Mouse (Mus musculus) liver, embryonic 14.5 days (tissue): ENCODE data around the gene Nudt19. TPM values are rescaled to one million over a fixed set of nuclear protein-coding genes. Genes with fewer than 3 reads are reported as not detected.
"Not testable (repeated sequence)": the region's sequence is repeated elsewhere in the genome, so short reads cannot be mapped to it uniquely, and the experiment has no call there.

Experiments used
- ATAC-seq: fragments of 200-750 bp; cut with Nextera tagmentation; 2 replicates; pipeline ENCODE4 v1.8.0; 2017; ENCODE audit warnings: moderate number of reproducible peaks, mild to moderate bottlenecking, moderate library complexity; ENCODE audit not compliant: insufficient read depth
- DNase-seq, 3 experiments: peaks; one replicate each; pipeline ENCODE4 v3.0.0-alpha.2; 2012 to 2013; ENCODE audit warnings: low read depth in 3 of 3, low spot score in 3 of 3
- H3K27ac ChIP-seq: fragments of 300-500 bp; sonication (generic); 2 replicates; pipeline ENCODE4 v1.5.1; 2014; ENCODE audit warnings: moderate library complexity, mild to moderate bottlenecking, control low read depth, inconsistent platforms
- H3K27me3 ChIP-seq: fragments of 300-500 bp; sonication (generic); 2 replicates; pipeline ENCODE4 v1.6.1; 2014; ENCODE audit warnings: mild to moderate bottlenecking, low read length, moderate library complexity; ENCODE audit not compliant: control insufficient read depth, insufficient read depth
- H3K36me3 ChIP-seq: fragments of 300-500 bp; sonication (generic); replicated peaks from 2 replicates; pipeline ENCODE4 v1.6.1; 2014; ENCODE audit warnings: low read depth; ENCODE audit not compliant: control insufficient read depth, insufficient read depth
- H3K4me1 ChIP-seq, 2 experiments: fragments of 200-500 bp in 1 of 2; fragments of 300-500 bp in 1 of 2; sonication (generic) in 1 of 2; replicated peaks; 2 replicates each; pipeline ENCODE4 v1.6.1; 2012 to 2014; ENCODE audit warnings: antibody characterized with exemption in 1 of 2, inconsistent platforms in 1 of 2, low read length in 1 of 2; ENCODE audit not compliant: control insufficient read depth in 2 of 2, insufficient read depth in 2 of 2
- H3K4me2 ChIP-seq: fragments of 300-500 bp; sonication (generic); 2 replicates; pipeline ENCODE4 v1.6.1; 2014; ENCODE audit warnings: low read depth, mild to moderate bottlenecking, control low read depth, moderate library complexity
- H3K4me3 ChIP-seq, 2 experiments: fragments of 200-500 bp in 1 of 2; fragments of 300-500 bp in 1 of 2; sonication (generic) in 1 of 2; 2 replicates each; pipeline ENCODE4 v1.5.1; 2012 to 2014; ENCODE audit warnings: low read depth in 2 of 2, low read length in 2 of 2, mild to moderate bottlenecking in 2 of 2, control low read depth in 1 of 2, inconsistent platforms in 1 of 2, moderate library complexity in 1 of 2; ENCODE audit not compliant: insufficient read depth in 1 of 2
- H3K9ac ChIP-seq: fragments of 300-500 bp; sonication (generic); replicated peaks from 2 replicates; pipeline ENCODE4 v1.6.1; 2014; ENCODE audit warnings: mild to moderate bottlenecking, control low read depth, moderate library complexity
- H3K9me3 ChIP-seq: fragments of 300-500 bp; sonication (generic); 2 replicates; pipeline ENCODE4 v1.6.1; 2016; ENCODE audit warnings: low read length, mixed read lengths; ENCODE audit not compliant: control insufficient read depth
- CTCF ChIP-seq: IDR thresholded peaks from 2 replicates; pipeline ENCODE4 v1.5.1; 2016; ENCODE audit warnings: antibody characterized with exemption, low read depth, control low read depth
- EP300 ChIP-seq: IDR thresholded peaks from 2 replicates; pipeline ENCODE4 v1.6.1; 2016; ENCODE audit warnings: antibody characterized with exemption, low read depth
- WGBS: fragments of 180-500 bp; shearing (Covaris S2); extraction: QIAGEN DNeasy Blood & Tissue Kit; methylation state at CpG from one replicate; pipeline ENCODE4 v1.1.7; 2014; ENCODE audit not compliant: insufficient replicate concordance; 5-methylcytosine and 5-hydroxymethylcytosine counted together
- polyA plus RNA-seq, 2 experiments: library from polyadenylated mRNA; depleted of rRNA in 1 of 2; stranded (reverse) in 1 of 2; unstranded in 1 of 2; fragments of >200 nt; fragmentation: Nextera tagmentation in 1 of 2; extraction: Ambion mirVana in 1 of 2; gene quantifications; 2 replicates each; pipeline versions ENCODE4 v1.2.1 to v1.2.3; 2012 to 2014

The Nudt19 gene
- polyA plus RNA-seq, 2 experiments = 53.2 to 81.7 TPM

DNA sequence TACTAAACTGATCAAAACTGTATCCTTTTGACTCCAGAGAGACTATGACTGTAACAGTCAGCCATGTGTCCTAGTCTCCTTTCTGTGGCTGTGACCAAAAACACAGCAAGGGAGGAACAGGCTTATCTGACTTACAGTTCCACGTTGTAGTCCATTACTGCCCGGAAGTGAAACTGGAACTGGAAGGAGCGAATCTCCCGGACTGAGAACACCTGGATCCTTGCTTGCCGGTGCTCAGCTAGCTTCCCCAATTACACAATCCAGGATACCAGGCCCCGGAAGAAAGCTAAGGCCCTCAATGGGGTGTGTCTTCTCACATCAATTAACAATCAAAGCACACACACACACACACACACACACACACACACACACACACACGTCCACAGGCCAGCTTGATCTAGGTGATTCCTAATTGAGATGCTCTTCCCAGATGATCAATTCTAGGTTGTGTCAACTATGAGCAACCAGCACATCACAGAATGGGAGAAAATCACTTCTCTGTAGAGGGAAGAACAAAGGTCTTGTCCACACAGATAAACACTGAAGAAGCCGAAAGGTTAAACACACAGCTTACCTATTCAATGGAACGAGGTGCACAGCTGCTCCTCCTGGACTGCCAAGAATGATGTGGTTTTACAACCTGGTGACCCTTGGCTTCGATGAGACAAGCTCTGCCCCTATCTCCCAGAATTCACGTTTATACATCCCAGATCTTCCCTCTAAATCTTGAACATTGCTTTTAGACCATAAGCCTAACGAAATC lies 20.2 kb downstream of the Nudt19 start:
- H3K9ac ChIP-seq = no peak overlapping the region
- no peaks in the 10 kb centered on the region for H3K9me3 ChIP-seq
- no peak overlapping the region for H3K4me3 ChIP-seq
- 53% methylated on average over 12 of the region's 12 CpGs for WGBS
- no peak for ATAC-seq
- no peak overlapping the region for H3K4me2 ChIP-seq
- no peaks in the 10 kb centered on the region for H3K27me3 ChIP-seq
- DNase-seq = no peak
- TF ChIP-seq CTCF (no peak), EP300 (no peak)
- no peak overlapping the region for H3K27ac ChIP-seq
- H3K4me1 ChIP-seq = 0 out of 4 replicates have a peak, but pooled peaks cover 0 to 2% of the 10 kb centered on the region in 2 experiments
- no peaks in the 10 kb centered on the region for H3K36me3 ChIP-seq

DNA sequence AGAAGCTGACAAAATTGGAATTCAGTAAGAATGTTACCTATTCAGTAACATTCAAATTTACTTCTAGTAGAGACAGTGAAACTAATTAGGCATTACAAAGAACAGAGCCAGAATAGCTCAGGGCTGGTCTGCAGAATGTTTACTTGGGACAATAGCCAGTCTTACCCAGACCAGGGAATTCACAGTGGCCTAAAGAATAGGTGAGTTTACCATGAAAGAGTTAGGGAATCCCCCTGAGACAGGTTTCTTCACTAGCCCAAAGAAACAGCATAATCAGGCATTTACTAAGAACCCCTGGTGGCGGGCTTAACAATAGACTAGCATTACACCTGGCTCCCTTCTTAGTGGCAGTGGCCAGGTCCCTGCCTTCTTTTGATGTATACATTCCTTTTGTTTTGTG lies 25.6 kb downstream of the Nudt19 start:
- H3K4me2 ChIP-seq, H3K9ac ChIP-seq, DNase-seq, H3K4me3 ChIP-seq, H3K27ac ChIP-seq, ATAC-seq, H3K4me1 ChIP-seq, H3K9me3 ChIP-seq, H3K27me3 ChIP-seq, H3K36me3 ChIP-seq: not testable (repeated sequence)
- WGBS = 63% methylated on average over 1 of the region's 1 CpGs

- no peaks in the 10 kb centered on the region for H3K36me3 ChIP-seq
- no peak for ATAC-seq
- no peak overlapping the region for H3K27ac ChIP-seq
- DNase-seq = no peak
- H3K4me3 ChIP-seq = no peak overlapping the region
- no peak overlapping the region for H3K4me2 ChIP-seq
- H3K9ac ChIP-seq = no peak overlapping the region
- whole genome bisulfite sequencing = 60% methylated on average over 3 of the region's 3 CpGs
- H3K27me3 ChIP-seq = no peaks in the 10 kb centered on the region
- H3K9me3 ChIP-seq = no peaks in the 10 kb centered on the region
- TF ChIP-seq EP300 = no peak
- TF ChIP-seq CTCF = no peak
- no peaks in the 10 kb centered on the region for H3K4me1 ChIP-seq
Measured at GRCm38 (mm10) chr7:35530026-35530425, 26.1 kb downstream of the Nudt19 start.

GRCm38 (mm10) chr7:35526795-35527194 lies 29.3 kb downstream of the Nudt19 start:
- H3K9ac ChIP-seq = no peak overlapping the region
- no peaks in the 10 kb centered on the region for H3K36me3 ChIP-seq
- 12% methylated on average over 2 of the region's 2 CpGs for WGBS
- H3K4me2 ChIP-seq = no peak overlapping the region
- no peak for DNase-seq
- H3K27me3 ChIP-seq = no peaks in the 10 kb centered on the region
- no peak overlapping the region for H3K4me3 ChIP-seq
- H3K27ac ChIP-seq = no peak overlapping the region
- no peaks in the 10 kb centered on the region for H3K9me3 ChIP-seq
- H3K4me1 ChIP-seq = no peaks in the 10 kb centered on the region
- no peak for ATAC-seq
- no peak for TF ChIP-seq EP300
- TF ChIP-seq CTCF = no peak

- WGBS = 18% methylated on average over 4 of the region's 4 CpGs
- H3K4me1 ChIP-seq = no peaks in the 10 kb centered on the region
- TF ChIP-seq EP300 = no peak
- peak; percentile 37 for TF ChIP-seq CTCF
Measured at GRCm38 (mm10) chr7:35501995-35502394, 54.1 kb downstream of the Nudt19 start.

More at GRCm38 (mm10) chr7:35501995-35502394, 54.1 kb downstream of the Nudt19 start:
- H3K9ac ChIP-seq = no peak overlapping the region
- no peak overlapping the region for H3K4me3 ChIP-seq
- DNase-seq (no peak), ATAC-seq (no peak)
- no peak overlapping the region for H3K27ac ChIP-seq
- H3K36me3 ChIP-seq = no peaks in the 10 kb centered on the region
- no peak overlapping the region for H3K4me2 ChIP-seq
- H3K27me3 ChIP-seq = no peaks in the 10 kb centered on the region
- no peaks in the 10 kb centered on the region for H3K9me3 ChIP-seq
